Mouse (Mus musculus) neural tube, embryonic 13.5 days (tissue): ENCODE data around the gene Ppp1r10. TPM values are rescaled to one million over a fixed set of nuclear protein-coding genes. Genes with fewer than 3 reads are reported as not detected.

Experiments
- microRNA counts: library from miRNA; unstranded; fragments of <30 nt; microRNA quantifications from one replicate; lab custom pipeline; 2016
- microRNA-seq: library from miRNA; unstranded; fragments of <30 nt; microRNA quantifications from one replicate; pipeline ENCODE4, GENCODE M21; 2016
- polyA plus RNA-seq: library from polyadenylated mRNA; unstranded; fragments of >200 nt; fragmentation: Nextera tagmentation; extraction: Ambion mirVana; gene quantifications from 2 replicates; pipeline ENCODE4 v1.2.1, GENCODE M21; 2015

The Ppp1r10 gene
- polyA plus RNA-seq, 1 experiment from 2014 or later = 44.6 TPM

MicroRNAs within 50 kb of the gene (microRNA counts, 519-probe panel; counts per million panel counts)
- microRNA mmu-miR-1894-3p (lab: Ali Mortazavi, UCI) (not detected), microRNA mmu-miR-1894-5p (lab: Ali Mortazavi, UCI) (not detected), microRNA mmu-miR-877 (lab: Ali Mortazavi, UCI) (not detected)

Small RNA genes lying within 50 kb of the gene (microRNA-seq; reads per million reads assigned to microRNA genes)
- gene Gm28033 (0.44 reads per million), gene Mir1894 (not detected), gene Mir877 (80.0 reads per million, percentile 52 among the genes with 10 or more reads in this experiment)

Other genes with a start within 250 kb of the Ppp1r10 start
- gene Vars2, start 248.8 kb upstream of the Ppp1r10 start, polyA plus RNA-seq = 10.6 and 11.3 TPM in 2 replicates
- gene Gtf2h4, start 242.7 kb upstream of the Ppp1r10 start, polyA plus RNA-seq = 25.5 and 28.8 TPM in 2 replicates
- gene Ddr1, start 211.8 kb upstream of the Ppp1r10 start, polyA plus RNA-seq = 119 and 122 TPM in 2 replicates
- gene Ier3, start 94.8 kb upstream of the Ppp1r10 start, polyA plus RNA-seq = 11.2 and 11.6 TPM in 2 replicates
- 93.6 and 96.5 TPM in 2 replicates for gene Flot1, start 93.2 kb upstream of the Ppp1r10 start, polyA plus RNA-seq
- gene Tubb5, start 78.1 kb upstream of the Ppp1r10 start, polyA plus RNA-seq = 1,686 and 1,692 TPM in 2 replicates
- 7.2 and 9.6 TPM in 2 replicates for gene Mdc1, start 74.9 kb upstream of the Ppp1r10 start, polyA plus RNA-seq
- gene Nrm, start 55.1 kb upstream of the Ppp1r10 start, polyA plus RNA-seq = 28.2 and 29.0 TPM in 2 replicates
- 28.9 and 33.6 TPM in 2 replicates for gene Ppp1r18, start 50.8 kb upstream of the Ppp1r10 start, polyA plus RNA-seq
- gene Dhx16, start 36.6 kb upstream of the Ppp1r10 start, polyA plus RNA-seq = 31.0 and 39.6 TPM in 2 replicates
- 45.1 and 50.5 TPM in 2 replicates for gene 2310061I04Rik, start 19.0 kb upstream of the Ppp1r10 start, polyA plus RNA-seq
- gene Atat1, start 6.4 kb upstream of the Ppp1r10 start, polyA plus RNA-seq = 357 and 369 TPM in 2 replicates
- gene Mrps18b, start within 50 bp of the Ppp1r10 start, polyA plus RNA-seq = 56.1 and 62.7 TPM in 2 replicates
- gene Abcf1, start 53.3 kb downstream of the Ppp1r10 start, polyA plus RNA-seq = 90.5 and 111 TPM in 2 replicates
- gene Gnl1, start 63.4 kb downstream of the Ppp1r10 start, polyA plus RNA-seq = 47.9 and 50.0 TPM in 2 replicates
- 64.0 and 69.4 TPM in 2 replicates for gene Prr3, start 63.8 kb downstream of the Ppp1r10 start, polyA plus RNA-seq
- gene H2-T24, start 104.1 kb downstream of the Ppp1r10 start, polyA plus RNA-seq = 8.7 and 10.0 TPM in 2 replicates
- 2.3 and 3.3 TPM in 2 replicates for gene H2-T23, start 116.4 kb downstream of the Ppp1r10 start, polyA plus RNA-seq
- gene H2-T22, start 126.3 kb downstream of the Ppp1r10 start, polyA plus RNA-seq = 7.1 and 7.9 TPM in 2 replicates
- gene Gm6034, start 126.5 kb downstream of the Ppp1r10 start, polyA plus RNA-seq = not detected in 2 replicates
- gene Gm11127, start 141.9 kb downstream of the Ppp1r10 start, polyA plus RNA-seq = not detected in 2 replicates
- gene Gm19684, start 205.2 kb downstream of the Ppp1r10 start, polyA plus RNA-seq = not detected in 2 replicates
- gene Gm7030, start 213.0 kb downstream of the Ppp1r10 start, polyA plus RNA-seq = not detected in 2 replicates